Comparison of ENCODE assay signal across 14 mouse cellular contexts in the genomic region with DNA sequence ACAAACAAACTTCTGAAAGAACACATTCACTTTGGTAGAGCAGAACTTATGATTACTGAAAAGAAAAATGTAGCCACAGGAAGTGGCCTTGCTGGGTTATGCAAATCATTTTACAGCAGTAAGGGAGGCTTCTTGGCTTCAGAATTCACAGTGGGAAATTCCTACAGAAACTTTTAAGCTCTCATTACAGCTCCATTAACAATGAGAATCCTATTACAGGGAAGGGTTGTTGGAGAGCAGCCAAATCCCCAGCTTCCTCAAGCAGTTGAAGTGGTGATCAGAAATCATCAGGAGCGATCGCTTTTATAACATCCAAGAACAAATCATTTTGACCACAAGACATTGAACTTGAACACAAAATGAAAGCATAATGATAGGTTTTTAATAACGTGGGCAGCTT. TPM values are rescaled to one million over a fixed set of nuclear protein-coding genes. Genes with fewer than 3 reads are reported as not detected.
DNase-seq lines count a peak whose midpoint lies in the region; ATAC-seq and TF ChIP-seq lines count a peak whose summit lies in the region.
"Had no signal": no experiment of that assay in that cellular context is flagged by ENCODE, and none has a peak within 500 bp of the region (broad histone marks: within the 10 kb centered on the region; RNA-seq: fewer than 3 reads in every experiment).

No protein-coding gene starts in this region.

- no peak overlapping the region for H3K4me3 ChIP-seq in limb, embryonic 14.5 days (replicated peaks; ENCODE audit: low read length)
- H3K4me3 ChIP-seq in limb, embryonic 10.5 days = no peak overlapping the region
- no peak overlapping the region for H3K4me3 ChIP-seq in kidney, embryonic 15.5 days (replicated peaks)
- no peak overlapping the region for H3K4me3 ChIP-seq in liver, postnatal 0 days (ENCODE audit: low read depth, low read length)
- H3K4me3 ChIP-seq: hindbrain, embryonic 12.5 days; liver, embryonic 12.5 days had no signal

- H3K4me2 ChIP-seq in limb, embryonic 14.5 days (replicated peaks; ENCODE audit: low read depth, low read length, severe bottlenecking) = no peak overlapping the region
- peak overlapping the region; percentile 16; the same call in 1 of the 2 replicates for H3K4me2 ChIP-seq in kidney, embryonic 15.5 days
- no peak overlapping the region for H3K4me2 ChIP-seq in liver, postnatal 0 days (ENCODE audit: low read depth, low read length)
- H3K4me2 ChIP-seq: hindbrain, embryonic 12.5 days; liver, embryonic 12.5 days had no signal

- DNase-seq in cerebellum, postnatal 14 days = peak; percentile 13 to 17
- DNase-seq in cerebellum, adult 11 months = no peak
- peak; percentile 66 for DNase-seq in limb, embryonic 14.5 days (ENCODE audit: low spot score)
- DNase-seq in limb, embryonic 10.5 days (ENCODE audit: low spot score) = no peak
- peak; percentile 41 for DNase-seq in R1 (ENCODE audit: low read depth, low spot score)
- DNase-seq in urinary bladder, adult 18-20 months (ENCODE audit: low spot score in 2 of 2) = no peak
- DNase-seq in liver, postnatal 0 days = no peak
- DNase-seq: heart, adult 11 months; right cerebral cortex, adult 18-20 months had no signal

- no peak overlapping the region for H3K9ac ChIP-seq in limb, embryonic 14.5 days (ENCODE audit: low read depth, low read length, severe bottlenecking)
- H3K9ac ChIP-seq in kidney, embryonic 15.5 days = no peak overlapping the region
- H3K9ac ChIP-seq in liver, postnatal 0 days (replicated peaks) = no peak overlapping the region
- H3K9ac ChIP-seq: hindbrain, embryonic 12.5 days; liver, embryonic 12.5 days had no signal

- TF ChIP-seq EP300 in liver, postnatal 0 days (IDR thresholded peaks at IDR 0.05; ENCODE audit: low read depth) = no peak

- no peaks in the 10 kb centered on the region for H3K27me3 ChIP-seq in limb, embryonic 14.5 days (ENCODE audit: control insufficient read depth, insufficient read depth, low read length)
- H3K27me3 ChIP-seq in limb, embryonic 10.5 days (ENCODE audit: low read depth, poor library complexity, severe bottlenecking) = no peaks in the 10 kb centered on the region
- H3K27me3 ChIP-seq in kidney, embryonic 15.5 days = no peaks in the 10 kb centered on the region
- H3K27me3 ChIP-seq in liver, postnatal 0 days (ENCODE audit: insufficient read depth, low read length) = no peaks in the 10 kb centered on the region
- H3K27me3 ChIP-seq: hindbrain, embryonic 12.5 days; liver, embryonic 12.5 days; Patski had no signal

- no peak for ATAC-seq in limb, embryonic 14.5 days (ENCODE audit: low FRiP score, low read depth)
- ATAC-seq in kidney, embryonic 15.5 days (replicated peaks; ENCODE audit: low FRiP score) = no peak
- ATAC-seq in liver, postnatal 0 days = no peak
- ATAC-seq: liver, embryonic 12.5 days; Patski had no signal

- H3K27ac ChIP-seq in limb, embryonic 14.5 days (replicated peaks; ENCODE audit: low read depth, low read length) = no peak overlapping the region
- no peak overlapping the region for H3K27ac ChIP-seq in limb, embryonic 10.5 days
- peak overlapping the region; percentile 66 for H3K27ac ChIP-seq in kidney, embryonic 15.5 days
- no peak overlapping the region for H3K27ac ChIP-seq in liver, postnatal 0 days (ENCODE audit: low read depth)
- H3K27ac ChIP-seq: hindbrain, embryonic 12.5 days; liver, embryonic 12.5 days had no signal

- H3K36me3 ChIP-seq in limb, embryonic 14.5 days (ENCODE audit: control insufficient read depth, insufficient read depth, low read length) = no peaks in the 10 kb centered on the region
- H3K36me3 ChIP-seq in limb, embryonic 10.5 days = no peaks in the 10 kb centered on the region
- H3K36me3 ChIP-seq in kidney, embryonic 15.5 days = no peaks in the 10 kb centered on the region
- H3K36me3 ChIP-seq in liver, postnatal 0 days (replicated peaks; ENCODE audit: insufficient read depth, low read length) = no peaks in the 10 kb centered on the region
- H3K36me3 ChIP-seq: hindbrain, embryonic 12.5 days; liver, embryonic 12.5 days had no signal

- no peak for TF ChIP-seq CTCF in liver, postnatal 0 days (IDR thresholded peaks at IDR 0.05; ENCODE audit: low read depth)

- no peak for TF ChIP-seq POLR2A in limb, embryonic 14.5 days (IDR thresholded peaks at IDR 0.05; ENCODE audit: borderline replicate concordance, extremely low read depth, insufficient read depth, insufficient read length)

- H3K9me3 ChIP-seq in limb, embryonic 14.5 days (ENCODE audit: control insufficient read depth, low read length) = no peaks in the 10 kb centered on the region
- no peaks in the 10 kb centered on the region for H3K9me3 ChIP-seq in limb, embryonic 10.5 days (replicated peaks)
- H3K9me3 ChIP-seq in kidney, embryonic 15.5 days (replicated peaks) = no peaks in the 10 kb centered on the region
- H3K9me3 ChIP-seq in liver, postnatal 0 days (ENCODE audit: low read length) = no peaks in the 10 kb centered on the region
- H3K9me3 ChIP-seq: hindbrain, embryonic 12.5 days; liver, embryonic 12.5 days had no signal

- 31% methylated on average over 3 of the region's 3 CpGs for WGBS in limb, embryonic 14.5 days
- WGBS in limb, embryonic 10.5 days = 68% methylated on average over 3 of the region's 3 CpGs
- 25% methylated on average over 3 of the region's 3 CpGs for WGBS in kidney, embryonic 15.5 days
- 59% methylated on average over 3 of the region's 3 CpGs for WGBS in liver, postnatal 0 days (ENCODE audit: insufficient replicate concordance)

- 0 out of 2 replicates have a peak, but pooled peaks cover 3% of the 10 kb centered on the region for H3K4me1 ChIP-seq in limb, embryonic 14.5 days (ENCODE audit: control insufficient read depth, insufficient read depth, low read length)
- 0 out of 2 replicates have a peak, but pooled peaks cover 3% of the 10 kb centered on the region for H3K4me1 ChIP-seq in limb, embryonic 10.5 days
- H3K4me1 ChIP-seq in kidney, embryonic 15.5 days = peaks cover 3% of the 10 kb centered on the region; the same call in 1 of the 2 replicates
- H3K4me1 ChIP-seq in liver, postnatal 0 days (ENCODE audit: insufficient read depth) = no peaks in the 10 kb centered on the region
- H3K4me1 ChIP-seq: hindbrain, embryonic 12.5 days; liver, embryonic 12.5 days had no signal

RNA-seq across cellular contexts. Expression of gene Ccl20, which starts 14.7 kb away (rescaled TPM):
- polyA plus RNA-seq in limb, embryonic 14.5 days (2012; rRNA removed) = 0.13 TPM in 1 of 2 replicates, not detected in the other
- not detected in 2 replicates for polyA plus RNA-seq in limb, embryonic 14.5 days (2014; fragmentation: Nextera tagmentation; extraction: Ambion mirVana)
- not detected in 2 replicates for polyA plus RNA-seq in limb, embryonic 10.5 days (2016; fragmentation: Nextera tagmentation; extraction: Ambion mirVana)
- polyA plus RNA-seq in kidney, embryonic 15.5 days (2015; fragmentation: Nextera tagmentation; extraction: Ambion mirVana) = 0.56 and 1.2 TPM in 2 replicates
- not detected in 2 replicates for polyA plus RNA-seq in liver, postnatal 0 days (2015; fragmentation: Nextera tagmentation; extraction: Ambion mirVana)
- polyA plus RNA-seq: C2C12; hindbrain, embryonic 12.5 days had no signal

RNA-seq across cellular contexts. Expression of gene Krtap28-13, which starts 41.2 kb away (rescaled TPM):
- 0.09 and 0.13 TPM in 2 replicates for polyA plus RNA-seq in limb, embryonic 14.5 days (2012; rRNA removed)
- not detected in 2 replicates for polyA plus RNA-seq in limb, embryonic 14.5 days (2014; fragmentation: Nextera tagmentation; extraction: Ambion mirVana)
- not detected in 2 replicates for polyA plus RNA-seq in limb, embryonic 10.5 days (2016; fragmentation: Nextera tagmentation; extraction: Ambion mirVana)
- not detected in 2 replicates for polyA plus RNA-seq in kidney, embryonic 15.5 days (2015; fragmentation: Nextera tagmentation; extraction: Ambion mirVana)
- polyA plus RNA-seq in liver, postnatal 0 days (2015; fragmentation: Nextera tagmentation; extraction: Ambion mirVana) = not detected in 2 replicates
- polyA plus RNA-seq: C2C12; hindbrain, embryonic 12.5 days; liver, embryonic 12.5 days; Patski had no signal

RNA-seq across cellular contexts. Expression of gene A030005K14Rik, which starts 42.7 kb away (rescaled TPM):
- not detected in 2 replicates for polyA plus RNA-seq in limb, embryonic 14.5 days (2012; rRNA removed)
- polyA plus RNA-seq in limb, embryonic 14.5 days (2014; fragmentation: Nextera tagmentation; extraction: Ambion mirVana) = not detected in 2 replicates
- not detected in 2 replicates for polyA plus RNA-seq in limb, embryonic 10.5 days (2016; fragmentation: Nextera tagmentation; extraction: Ambion mirVana)
- not detected in 2 replicates for polyA plus RNA-seq in kidney, embryonic 15.5 days (2015; fragmentation: Nextera tagmentation; extraction: Ambion mirVana)
- polyA plus RNA-seq in liver, postnatal 0 days (2015; fragmentation: Nextera tagmentation; extraction: Ambion mirVana) = not detected in 2 replicates
- polyA plus RNA-seq: C2C12; hindbrain, embryonic 12.5 days; liver, embryonic 12.5 days; Patski had no signal

RNA-seq across cellular contexts. Expression of gene Gm47969, which starts 57.2 kb away (rescaled TPM):
- polyA plus RNA-seq in limb, embryonic 14.5 days (2012; rRNA removed) = not detected in 2 replicates
- polyA plus RNA-seq in limb, embryonic 14.5 days (2014; fragmentation: Nextera tagmentation; extraction: Ambion mirVana) = not detected in 2 replicates
- polyA plus RNA-seq in limb, embryonic 10.5 days (2016; fragmentation: Nextera tagmentation; extraction: Ambion mirVana) = not detected in 2 replicates
- polyA plus RNA-seq in kidney, embryonic 15.5 days (2015; fragmentation: Nextera tagmentation; extraction: Ambion mirVana) = not detected in 2 replicates
- not detected in 2 replicates for polyA plus RNA-seq in liver, postnatal 0 days (2015; fragmentation: Nextera tagmentation; extraction: Ambion mirVana)
- polyA plus RNA-seq: C2C12; hindbrain, embryonic 12.5 days; liver, embryonic 12.5 days; Patski had no signal

RNA-seq across cellular contexts. Expression of gene Daw1, which starts 57.7 kb away (rescaled TPM):
- polyA plus RNA-seq in limb, embryonic 14.5 days (2012; rRNA removed) = 0.36 and 0.45 TPM in 2 replicates
- 0.18 and 0.29 TPM in 2 replicates for polyA plus RNA-seq in limb, embryonic 14.5 days (2014; fragmentation: Nextera tagmentation; extraction: Ambion mirVana)
- not detected in 2 replicates for polyA plus RNA-seq in limb, embryonic 10.5 days (2016; fragmentation: Nextera tagmentation; extraction: Ambion mirVana)
- 0.33 and 0.38 TPM in 2 replicates for polyA plus RNA-seq in kidney, embryonic 15.5 days (2015; fragmentation: Nextera tagmentation; extraction: Ambion mirVana)
- not detected in 2 replicates for polyA plus RNA-seq in liver, postnatal 0 days (2015; fragmentation: Nextera tagmentation; extraction: Ambion mirVana)
- polyA plus RNA-seq: C2C12; liver, embryonic 12.5 days had no signal

Comparison
In these comparisons a context has a peak if more than half of its experiments do, and no peak if none do; other contexts are left out.
1. DNase-seq: peak in cerebellum, postnatal 14 days (2 of 2), limb, embryonic 14.5 days (single experiment) and R1 (single experiment); none in cerebellum, adult 11 months (single experiment), limb, embryonic 10.5 days (single experiment), urinary bladder, adult 18-20 months (0 of 2) and liver, postnatal 0 days (single experiment).